Mouse (Mus musculus): ENCODE results near the gene Sdf4. TPM values are rescaled to one million over a fixed set of nuclear protein-coding genes. Genes with fewer than 3 reads are reported as not detected.

The Sdf4 gene
- polyA plus RNA-seq, 2 experiments from 2014 or later, result 528 to 589 TPM

DNA sequence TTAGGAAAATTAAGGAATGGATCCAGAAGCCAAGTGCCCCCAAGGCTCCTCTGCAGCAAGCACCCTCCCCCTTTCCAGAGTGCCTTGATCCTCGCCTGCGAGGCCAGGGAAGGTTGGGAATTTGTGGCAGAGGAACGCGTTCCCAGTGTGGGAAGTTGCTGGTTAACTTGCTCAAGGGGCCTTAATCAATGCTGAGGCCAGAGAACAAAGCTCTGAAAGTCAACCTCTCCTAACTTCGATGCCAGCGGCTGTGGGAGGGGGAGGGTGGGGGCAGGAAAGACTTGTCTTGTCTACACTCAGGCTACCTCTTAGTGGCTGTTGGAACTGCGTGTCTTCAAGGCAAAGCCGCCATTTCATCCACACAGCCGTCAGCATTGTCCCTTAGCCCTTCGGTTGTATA is 65.0 kb downstream of the Sdf4 start:
- ATAC-seq, result no peak

DNA sequence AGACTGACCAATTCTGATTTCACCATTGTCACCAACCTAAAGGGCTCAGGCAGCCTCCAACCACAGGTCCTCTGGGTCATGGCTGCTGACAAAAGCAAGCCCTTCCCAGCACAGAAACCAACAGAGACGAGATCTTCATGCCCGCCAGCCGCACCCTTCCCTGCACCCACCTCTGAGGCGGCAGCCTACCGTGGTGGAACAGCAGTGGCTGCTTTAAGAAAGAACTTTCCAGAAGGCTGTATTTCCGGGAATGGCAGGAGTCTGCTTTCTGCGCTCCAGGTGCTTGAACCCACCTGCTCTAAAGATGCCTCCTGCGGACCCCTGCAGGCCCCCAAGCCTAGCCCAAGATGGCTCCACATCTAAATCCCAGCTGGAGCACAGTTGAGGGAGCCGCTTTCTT is 66.2 kb downstream of the Sdf4 start:
- no peak for ATAC-seq

DNA sequence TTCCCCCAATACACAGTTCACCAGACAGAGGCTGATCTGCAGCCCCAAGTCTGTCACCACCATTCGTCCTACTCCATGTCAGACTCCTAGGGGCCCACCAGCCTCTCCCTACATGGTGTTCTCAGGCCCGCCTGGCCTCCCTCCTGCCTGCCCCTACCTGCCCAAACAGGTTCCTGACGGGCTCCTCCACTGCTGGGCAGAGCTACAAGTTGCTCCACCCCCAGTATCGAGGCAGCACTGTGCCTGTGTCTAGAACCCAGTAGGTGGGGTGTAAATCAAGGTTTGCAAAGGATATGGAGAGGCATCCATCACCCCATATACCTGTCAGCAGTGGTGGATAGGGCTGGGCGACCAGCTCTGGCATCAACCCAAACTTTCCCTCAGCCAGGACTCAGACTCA is 66.6 kb downstream of the Sdf4 start, which contains the start of gene Ttll10:
Ttll10 (minus strand) TSS at position 154 of the 400 bp plus-strand sequence.
- no peak for ATAC-seq

DNA sequence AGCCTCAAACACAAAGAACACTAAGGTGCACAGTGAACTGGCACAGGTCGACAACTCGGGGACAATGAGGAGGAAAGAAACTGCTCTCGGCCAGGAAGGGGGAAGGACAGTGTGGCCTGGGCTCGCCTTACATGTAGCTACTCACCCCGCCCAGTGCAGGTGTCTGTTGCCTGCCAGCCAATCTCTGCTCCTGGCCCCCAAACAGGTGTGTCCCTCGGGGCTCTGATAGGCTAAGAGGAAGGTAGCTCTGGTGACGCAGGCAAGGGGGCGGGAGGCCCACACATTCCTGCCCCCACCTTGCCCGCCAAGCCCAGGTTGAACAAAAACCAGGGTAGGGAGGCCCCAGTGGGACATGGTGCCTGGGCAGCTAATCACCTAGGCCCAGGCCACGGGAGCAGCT is 67.0 kb downstream of the Sdf4 start:
- no peak for ATAC-seq

Other genes starting within 250 kb of the Sdf4 start
- gene Atad3a, start 231.8 kb upstream of the Sdf4 start, polyA plus RNA-seq (2017; shearing (Covaris generic)), result 10 to 100 TPM; 22.9 to 32.9 TPM
- gene Vwa1, start 218.2 kb upstream of the Sdf4 start, polyA plus RNA-seq (2017; shearing (Covaris generic)), result under 1 TPM in 1 of 2 experiments, not detected in 1; 0.23 TPM
- gene Tmem88b, start 207.0 kb upstream of the Sdf4 start, polyA plus RNA-seq (2017; shearing (Covaris generic)), result not detected
- gene Ankrd65, start 202.4 kb upstream of the Sdf4 start, polyA plus RNA-seq (2017; shearing (Covaris generic)), result not detected
- 100 to 1,000 TPM; 117 to 130 TPM for gene Mrpl20, start 190.0 kb upstream of the Sdf4 start, polyA plus RNA-seq (2017; shearing (Covaris generic))
- 100 to 1,000 TPM in 1 of 2 experiments, 10 to 100 TPM in 1; 99.1 to 124 TPM for gene Ccnl2, start 180.4 kb upstream of the Sdf4 start, polyA plus RNA-seq (2017; shearing (Covaris generic))
- 100 to 1,000 TPM; 167 to 217 TPM for gene Aurkaip1, start 161.6 kb upstream of the Sdf4 start, polyA plus RNA-seq (2017; shearing (Covaris generic))
- 1 to 10 TPM; 2.1 to 2.3 TPM for gene Mxra8, start 153.2 kb upstream of the Sdf4 start, polyA plus RNA-seq (2017; shearing (Covaris generic))
- gene Dvl1, start 145.5 kb upstream of the Sdf4 start, polyA plus RNA-seq (2017; shearing (Covaris generic)), result 1 to 10 TPM; 2.2 to 4.7 TPM
- under 1 TPM; 0.62 to 0.66 TPM for gene Tas1r3, start 129.5 kb upstream of the Sdf4 start, polyA plus RNA-seq (2017; shearing (Covaris generic))
- gene Cptp, start 123.4 kb upstream of the Sdf4 start, polyA plus RNA-seq (2017; shearing (Covaris generic)), result 10 to 100 TPM; 17.0 to 20.1 TPM
- 100 to 1,000 TPM in 1 of 2 experiments, 10 to 100 TPM in 1; 93.4 to 109 TPM for gene Ints11, start 123.3 kb upstream of the Sdf4 start, polyA plus RNA-seq (2017; shearing (Covaris generic))
- gene Pusl1, start 101.1 kb upstream of the Sdf4 start, polyA plus RNA-seq (2017; shearing (Covaris generic)), result 10 to 100 TPM; 22.1 to 27.6 TPM
- gene Acap3, start 101.0 kb upstream of the Sdf4 start, polyA plus RNA-seq (2017; shearing (Covaris generic)), result 1 to 10 TPM; 3.2 to 4.1 TPM
- gene Ube2j2, start 49.0 kb upstream of the Sdf4 start, polyA plus RNA-seq (2017; shearing (Covaris generic)), result 10 to 100 TPM; 21.6 to 29.7 TPM
- gene C1qtnf12, start 30.6 kb upstream of the Sdf4 start, polyA plus RNA-seq (2017; shearing (Covaris generic)), result 1 to 10 TPM; 7.6 TPM
- 1 to 10 TPM in 1 of 2 experiments, under 1 TPM in 1; 0.92 to 1.3 TPM for gene B3galt6, start 223 bp upstream of the Sdf4 start, polyA plus RNA-seq (2017; shearing (Covaris generic))
- gene Tnfrsf4, start 21.0 kb downstream of the Sdf4 start, polyA plus RNA-seq (2017; shearing (Covaris generic)), result 1,000 to 10,000 TPM; 1,065 to 1,393 TPM
- 100 to 1,000 TPM; 745 to 823 TPM for gene Tnfrsf18, start 33.3 kb downstream of the Sdf4 start, polyA plus RNA-seq (2017; shearing (Covaris generic))
- gene Ttll10, start 66.5 kb downstream of the Sdf4 start, polyA plus RNA-seq (2017; shearing (Covaris generic)), result under 1 TPM; 0.35 to 0.81 TPM
- gene 9430015G10Rik, start 117.1 kb downstream of the Sdf4 start, polyA plus RNA-seq (2017; shearing (Covaris generic)), result 10 to 100 TPM; 17.4 to 29.4 TPM
- not detected for gene Rnf223, start 137.6 kb downstream of the Sdf4 start, polyA plus RNA-seq (2017; shearing (Covaris generic))
- gene Agrn, start 204.6 kb downstream of the Sdf4 start, polyA plus RNA-seq (2017; shearing (Covaris generic)), result 1 to 10 TPM; 3.6 to 3.9 TPM
- 10 to 100 TPM; 49.3 to 70.2 TPM for gene Isg15, start 207.9 kb downstream of the Sdf4 start, polyA plus RNA-seq (2017; shearing (Covaris generic))
- gene AW011738, start 210.4 kb downstream of the Sdf4 start, polyA plus RNA-seq (2017; shearing (Covaris generic)), result 10 to 100 TPM in 1 of 2 experiments, 1 to 10 TPM in 1; 8.0 to 10.5 TPM
- gene Perm1, start 223.0 kb downstream of the Sdf4 start, polyA plus RNA-seq (2017; shearing (Covaris generic)), result 1 to 10 TPM in 1 of 2 experiments, under 1 TPM in 1; 0.86 to 1.4 TPM
- gene Plekhn1, start 242.0 kb downstream of the Sdf4 start, polyA plus RNA-seq (2017; shearing (Covaris generic)), result 1 to 10 TPM; 8.3 to 9.0 TPM
- 10 to 100 TPM; 12.6 to 16.9 TPM for gene Noc2l, start 243.1 kb downstream of the Sdf4 start, polyA plus RNA-seq (2017; shearing (Covaris generic))